Mouse (Mus musculus) liver, postnatal 0 days (tissue): ENCODE data around the gene Prdx6b.

Experiments
- CTCF ChIP-seq: sonication (generic); IDR thresholded peaks from 2 replicates; pipeline ENCODE4 v1.5.1; 2016; ENCODE audit warnings: antibody characterized with exemption, low read depth
- EP300 ChIP-seq: IDR thresholded peaks from 2 replicates; pipeline ENCODE4 v1.6.1; 2016; ENCODE audit warnings: antibody characterized with exemption, low read depth, mild to moderate bottlenecking

- TF ChIP-seq CTCF (no peak), EP300 (no peak)
Observed at GRCm38 (mm10) chr2:80327272-80327671, 35.0 kb downstream of the Prdx6b start.
